Mouse (Mus musculus) cerebellum, adult 11-12 months (tissue): Measurements from ENCODE around the gene Vps53.
"Not testable (repeated sequence)": the region's sequence is repeated elsewhere in the genome, so short reads cannot be mapped to it uniquely, and the experiment has no call there.

ENCODE experiments used
- DNase-seq: peaks from one replicate; pipeline ENCODE4 v3.0.0; 2022

Gene Vps53

GRCm38 (mm10) chr11:76179495-76180145, at the start of gene Vps53, which contains the start of gene Fam57a:
Vps53 (minus strand) TSS chr11:76179647.
Fam57a (plus strand) TSS chr11:76179671.
- DNase-seq, result peak; percentile 87

DNA sequence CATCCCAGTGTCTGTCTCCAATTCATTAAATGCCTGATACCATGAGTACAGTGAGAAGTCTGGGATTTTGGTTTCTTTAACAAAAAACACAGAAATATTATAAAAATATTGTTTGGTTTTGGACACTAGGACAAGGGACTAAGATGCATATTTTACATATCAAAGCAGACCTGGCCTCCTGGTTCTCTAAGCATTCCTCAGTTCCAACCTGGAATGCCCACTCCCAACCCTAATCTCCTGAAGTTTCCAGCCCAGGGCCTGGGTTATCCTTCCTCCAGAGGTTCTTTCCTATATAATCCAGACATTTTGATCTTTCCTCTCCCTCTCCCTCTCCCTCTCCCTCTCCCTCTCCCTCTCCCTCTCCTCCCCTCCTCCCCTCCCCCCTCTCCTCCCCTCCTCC, 45.6 kb upstream of the Vps53 start:
- DNase-seq, result no peak

DNA sequence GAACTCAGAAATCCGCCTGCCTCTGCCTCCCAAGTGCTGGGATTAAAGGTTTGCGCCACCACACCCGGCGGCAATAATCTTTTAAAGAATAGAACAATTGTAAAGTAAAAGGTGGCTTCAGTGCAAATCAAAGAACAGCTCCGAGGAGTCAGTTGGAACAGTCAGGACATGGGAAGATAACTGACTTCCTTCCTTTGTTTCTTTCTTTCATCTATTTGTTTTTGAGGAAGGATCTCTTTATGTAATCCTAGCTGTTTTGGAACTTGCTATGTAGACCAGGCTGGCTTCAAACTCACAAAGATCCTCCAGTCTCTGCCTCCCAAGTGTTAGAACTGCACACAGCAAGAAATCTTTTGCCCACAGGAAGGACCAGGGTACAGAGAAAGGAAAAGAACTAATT, 45.2 kb upstream of the Vps53 start:
- DNase-seq, result no peak

DNA sequence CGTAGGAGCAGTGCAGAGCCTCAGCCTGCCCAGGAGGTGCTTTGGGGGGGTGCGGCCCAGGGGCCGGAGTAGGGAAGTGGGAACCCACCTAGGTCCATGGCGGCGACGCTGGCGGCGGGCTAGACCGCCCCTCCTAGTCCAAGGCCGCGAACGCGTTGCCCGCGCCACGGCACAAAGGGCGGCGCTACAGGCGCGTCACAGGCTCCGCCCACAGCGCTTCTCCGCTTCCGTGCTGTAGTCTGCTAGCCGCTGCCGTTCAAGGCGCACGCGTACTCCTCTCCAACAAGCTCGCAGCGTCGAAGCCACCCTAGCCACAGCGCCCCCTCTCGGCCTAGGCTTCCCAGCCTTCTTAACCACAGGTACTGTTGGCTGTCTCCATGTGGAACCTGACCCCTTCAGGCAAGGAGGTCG, 37.9 kb upstream of the Vps53 start, which contains the start of the genes Dbil5 and Gemin4:
Gene Dbil5 (plus strand): TSS at position 219 of the 411 bp plus-strand sequence.
Gene Gemin4 (minus strand): TSS at position 275 of the 411 bp plus-strand sequence.
- DNase-seq, result peak; percentile 97

- DNase-seq, result peak; percentile 53
These were observed 37.4 kb upstream of the Vps53 start for GRCm38 (mm10) chr11:76216681-76217389.

- DNase-seq, result no peak
These were observed 36.6 kb upstream of the Vps53 start for GRCm38 (mm10) chr11:76216049-76216540.

- DNase-seq, result no peak
These were observed 35.6 kb upstream of the Vps53 start for GRCm38 (mm10) chr11:76215011-76215410.

DNA sequence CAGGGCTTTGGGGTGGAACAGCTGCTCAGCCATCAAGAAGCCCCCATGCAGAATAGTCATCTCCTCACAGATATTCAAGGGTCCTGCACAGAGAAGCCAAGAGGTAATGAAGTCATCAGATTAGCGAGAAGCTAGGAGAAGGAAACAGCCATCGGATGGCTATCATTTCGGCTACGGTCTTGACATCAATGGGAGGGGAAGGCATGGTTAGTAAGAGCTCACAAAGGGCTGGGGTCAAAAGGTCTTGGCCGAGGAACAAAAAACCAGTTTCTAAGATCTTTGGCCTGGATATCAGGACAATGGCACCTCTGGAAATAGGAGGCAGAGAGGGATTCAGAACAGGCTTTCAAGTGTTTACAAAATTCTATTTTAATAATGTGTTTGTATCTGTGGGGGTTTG, 34.4 kb upstream of the Vps53 start:
- no peak for DNase-seq

DNA sequence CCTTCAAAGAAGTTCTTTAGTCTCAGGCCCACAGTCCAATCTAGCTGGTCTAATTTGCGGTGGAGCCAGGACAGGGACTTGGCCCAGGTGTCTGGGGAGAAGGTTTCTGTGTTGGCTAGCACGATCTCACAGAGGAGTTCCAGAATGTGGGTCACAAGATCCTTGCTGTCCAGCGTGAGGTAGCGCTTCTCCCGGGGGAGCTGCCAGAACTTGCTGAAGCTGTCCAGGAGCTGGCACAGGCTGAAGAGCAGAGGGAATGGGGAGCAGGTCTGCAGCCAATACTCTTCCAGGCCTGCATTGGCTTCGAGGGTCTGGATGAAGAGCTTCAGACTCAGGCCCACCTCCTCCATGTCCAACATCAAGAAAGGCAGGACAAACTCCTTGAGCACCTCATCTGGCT, 32.1 kb upstream of the Vps53 start:
- DNase-seq, result not testable (repeated sequence)

DNA sequence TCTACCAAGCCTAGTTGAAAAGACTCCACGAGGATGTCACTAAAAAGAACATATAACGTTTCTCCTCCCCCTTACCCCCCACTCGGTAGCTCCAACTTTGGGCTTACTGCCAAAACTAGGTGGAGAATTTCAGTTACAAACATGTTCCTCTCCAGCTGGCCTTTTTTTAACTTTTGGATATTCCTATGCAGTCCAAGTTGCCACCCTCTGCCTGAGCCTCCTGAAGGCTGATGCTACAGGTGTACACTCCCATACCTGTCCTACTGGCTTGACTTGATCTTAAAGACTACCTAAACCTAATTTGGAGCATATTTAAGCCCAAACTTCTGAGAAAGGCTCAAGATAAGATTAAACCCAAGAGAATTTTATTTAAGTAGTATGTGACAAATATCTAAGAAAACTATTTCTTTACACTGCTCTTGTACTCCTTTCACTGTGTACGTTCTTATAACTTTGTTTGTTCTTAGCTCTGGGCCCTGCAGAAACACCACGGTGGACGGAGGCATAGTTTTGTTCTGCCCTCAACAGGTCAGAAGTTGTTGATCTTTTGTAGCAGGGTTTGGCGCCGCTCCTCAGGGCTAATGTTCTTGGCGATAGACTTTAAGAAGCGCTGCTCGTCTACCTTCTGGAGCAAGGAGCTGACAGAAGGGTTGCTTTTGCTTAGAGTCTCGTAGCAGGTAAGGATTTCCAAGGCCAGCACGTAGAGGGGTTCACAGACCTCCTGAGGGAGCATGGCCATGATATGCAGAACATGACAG, 31.0 kb upstream of the Vps53 start:
- no peak for DNase-seq

DNA sequence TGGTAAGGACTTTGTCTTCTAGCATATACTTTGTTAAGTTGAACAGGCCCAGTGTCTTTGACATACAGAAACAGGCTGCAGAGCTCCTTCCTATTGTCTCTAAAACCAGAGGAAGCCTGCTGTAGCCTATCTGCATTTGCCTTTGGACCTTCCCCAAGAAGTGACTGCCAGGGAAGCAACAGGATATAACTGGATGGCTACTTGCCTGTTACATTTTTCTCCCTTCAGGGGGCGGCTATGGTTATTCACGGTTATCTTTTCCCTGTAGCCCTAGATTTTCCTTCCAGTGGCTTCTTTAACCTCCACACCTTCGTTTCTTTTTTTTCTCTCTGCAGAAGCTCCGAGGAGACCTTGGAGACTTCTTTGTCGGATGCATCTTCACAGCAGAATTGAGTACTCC, 27.3 kb upstream of the Vps53 start:
- no peak for DNase-seq

DNA sequence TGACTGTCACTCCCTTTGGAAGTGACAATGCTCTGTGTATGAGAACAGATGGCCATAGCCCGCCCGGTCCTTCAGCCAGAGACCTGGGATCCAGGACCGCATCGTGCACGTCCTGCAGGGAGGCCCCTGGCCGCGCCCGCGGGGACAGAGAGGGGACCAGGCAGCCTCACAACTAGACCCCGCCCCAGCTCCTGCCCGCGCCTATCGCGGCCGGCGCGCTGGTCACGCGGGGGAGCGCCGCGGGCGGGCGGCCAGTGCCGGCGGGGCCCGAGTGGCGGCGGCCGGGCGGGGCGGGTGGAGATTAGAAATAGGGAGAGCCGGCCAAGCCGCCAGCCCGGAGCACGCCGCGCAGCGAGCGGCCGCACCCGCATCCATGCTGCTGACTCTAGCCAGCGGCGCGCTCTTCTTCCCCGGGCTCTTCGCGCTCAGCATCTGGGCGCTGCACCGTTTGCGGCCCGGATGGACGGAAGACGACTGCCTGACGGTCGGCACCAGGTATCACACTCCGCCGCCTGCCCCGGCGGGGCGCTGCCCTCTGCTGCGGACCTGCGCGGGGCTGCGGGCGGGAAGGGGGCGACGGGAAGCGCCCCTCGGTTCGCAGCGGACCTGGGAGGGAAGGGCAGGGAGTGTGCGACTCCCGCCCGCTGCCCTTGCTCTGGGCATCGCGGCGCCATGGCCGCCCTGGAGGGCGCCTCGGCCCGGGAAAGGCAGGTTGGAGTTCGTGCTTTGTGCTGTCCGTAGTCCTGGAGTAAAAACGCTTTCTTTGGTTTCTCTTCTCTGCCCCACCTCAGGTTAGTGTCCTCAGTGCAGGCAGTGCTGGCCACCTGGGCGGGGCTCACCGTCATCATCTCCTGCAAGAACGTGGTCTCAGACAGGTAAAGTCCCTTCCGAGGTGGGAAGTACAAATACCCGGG, 22.6 kb upstream of the Vps53 start:
- peak; percentile 92 for DNase-seq

DNA sequence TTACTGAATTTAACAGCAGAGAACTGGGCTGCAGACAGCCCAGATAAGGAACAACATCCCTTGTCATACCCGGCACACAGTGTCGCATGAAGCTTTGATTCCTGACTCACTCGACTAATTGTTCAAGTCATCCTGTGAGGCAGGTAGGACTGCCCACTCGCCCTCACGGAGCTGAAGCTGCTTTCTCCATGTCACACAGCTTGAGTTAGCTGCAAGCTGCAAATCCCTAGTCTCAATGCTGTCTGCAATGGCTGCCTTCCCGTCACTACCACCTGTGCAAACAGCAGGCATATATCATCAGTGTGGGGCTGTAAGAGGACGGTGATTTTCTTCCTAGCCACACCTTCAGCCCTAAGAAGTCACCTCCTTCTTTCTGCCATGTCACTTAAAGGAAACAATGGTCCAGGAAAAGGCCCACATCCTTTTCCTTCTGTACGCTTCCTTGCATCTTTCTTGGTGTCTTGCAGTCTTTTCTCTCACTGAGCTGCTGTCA, 17.6 kb upstream of the Vps53 start:
- no peak for DNase-seq

- no peak for DNase-seq
These were observed 17.0 kb upstream of the Vps53 start for GRCm38 (mm10) chr11:76196275-76196976.

GRCm38 (mm10) chr11:76186908-76187307, 7.5 kb upstream of the Vps53 start:
- DNase-seq, result no peak

GRCm38 (mm10) chr11:76183745-76184144, 4.3 kb upstream of the Vps53 start:
- no peak for DNase-seq

DNA sequence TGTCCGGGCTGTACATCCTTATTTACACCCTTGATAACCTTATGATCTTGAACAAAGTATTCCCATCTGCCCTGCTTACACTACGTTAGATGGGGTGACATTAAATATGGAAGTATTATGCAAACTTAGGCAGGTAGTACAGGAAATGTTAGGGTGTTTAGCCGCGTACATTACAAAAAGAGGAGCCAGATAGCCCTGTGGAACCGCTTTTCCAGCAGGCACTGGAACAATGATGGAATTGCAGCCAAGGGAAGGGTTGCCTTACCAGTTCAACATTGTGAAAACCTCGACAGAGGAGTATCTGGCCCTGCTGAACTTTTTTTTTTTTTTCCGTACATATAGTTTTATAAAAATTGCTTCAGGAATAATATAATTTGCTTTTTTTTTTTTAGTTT, 696 bp upstream of the Vps53 start:
- no peak for DNase-seq

- peak; percentile 30 for DNase-seq
These were observed 537 bp downstream of the Vps53 start for GRCm38 (mm10) chr11:76178726-76179494.

- peak; percentile 75 for DNase-seq
These were observed 9.2 kb downstream of the Vps53 start for GRCm38 (mm10) chr11:76170207-76170606.

DNA sequence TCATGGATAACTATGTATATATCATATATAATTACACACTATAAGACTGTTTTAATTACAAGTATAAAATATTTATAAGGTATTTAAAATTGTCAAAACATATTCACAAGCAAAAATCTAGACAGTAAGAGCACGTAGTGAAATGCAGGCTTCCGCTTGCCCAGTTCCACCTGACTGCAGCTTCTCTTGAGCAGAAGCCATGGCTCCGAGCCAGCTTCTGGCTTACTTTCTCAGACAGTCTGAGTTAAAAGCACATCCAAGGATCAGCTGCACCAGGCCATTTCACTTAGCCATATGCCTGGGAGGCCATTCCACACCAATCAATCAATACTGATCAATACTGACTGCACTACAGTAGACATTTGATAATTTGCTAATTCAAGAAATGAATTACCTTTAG, 10.5 kb downstream of the Vps53 start:
- DNase-seq, result peak; percentile 46
